Mouse (Mus musculus) heart, adult 2 months (tissue): ENCODE results near the gene Necap2.

Experiments used
- CTCF ChIP-seq: fragments of 200-600 bp; IDR thresholded peaks from 2 replicates; pipeline ENCODE4 v1.8.1; 2022; ENCODE audit warnings: antibody characterized with exemption, mild to moderate bottlenecking, moderate library complexity
- EP300 ChIP-seq: fragments of 200-500 bp; IDR thresholded peaks from 2 replicates; pipeline ENCODE4 v1.6.1; 2011; ENCODE audit warnings: low read depth, low read length, control low read depth; ENCODE audit not compliant: insufficient read depth
- POLR2A ChIP-seq: fragments of 200-500 bp; IDR thresholded peaks from 2 replicates; pipeline ENCODE4 v1.6.1; 2011; ENCODE audit warnings: mild to moderate bottlenecking, low read depth, low read length, control low read depth; ENCODE audit not compliant: insufficient read depth

DNA sequence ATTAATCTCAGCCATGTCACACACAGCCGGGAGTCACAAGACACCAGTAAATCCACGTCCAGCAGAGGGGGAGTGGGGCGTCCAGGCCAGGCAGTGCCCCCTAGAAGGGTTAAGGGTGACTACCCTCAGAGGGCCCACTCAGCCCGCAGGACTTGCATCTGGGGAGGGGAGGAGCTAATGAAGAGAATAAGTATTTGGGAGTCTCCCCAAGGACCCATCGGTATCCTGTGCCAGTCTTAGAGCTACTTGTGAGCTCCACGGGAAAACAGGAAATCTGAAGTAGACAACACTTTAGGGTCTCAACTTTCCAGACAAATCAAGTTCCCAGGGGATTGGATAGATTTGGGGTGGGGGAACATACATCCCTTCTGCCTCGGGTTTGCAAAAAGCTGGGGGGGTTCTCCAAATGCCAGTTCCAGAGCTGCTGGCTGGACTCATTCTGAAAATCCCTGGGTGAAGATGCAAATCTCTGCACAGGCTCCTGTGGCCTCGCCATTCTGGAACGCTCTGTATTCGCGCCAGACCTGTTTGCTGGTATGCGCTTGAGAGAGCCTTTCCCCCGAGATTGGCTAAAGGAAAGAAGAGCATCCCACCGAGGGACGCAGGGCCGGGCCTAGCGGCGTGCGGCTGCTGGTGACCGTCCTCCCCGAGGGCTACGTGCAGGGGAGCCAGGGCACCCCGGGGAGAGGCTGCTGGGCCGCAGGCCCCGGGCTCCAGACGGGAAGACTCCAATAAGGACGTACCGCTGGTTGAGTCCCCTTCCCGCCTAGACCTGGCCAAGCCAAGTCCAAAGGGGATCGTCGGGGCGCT, 18.3 kb downstream of the Necap2 start:
- TF ChIP-seq POLR2A (no peak), CTCF (no peak), EP300 (no peak)
